Mouse (Mus musculus): ENCODE results near the gene Slc7a14.

- TF ChIP-seq CTCF (IDR thresholded peaks at IDR 0.05; ENCODE audit: control insufficient read depth, insufficient read depth, low read length) = no peak
- TF ChIP-seq POLR2A (IDR thresholded peaks at IDR 0.05; ENCODE audit: borderline replicate concordance, control insufficient read depth, low read depth, low read length) = no peak
Measured at GRCm38 (mm10) chr3:31287421-31287948, 22.7 kb downstream of the Slc7a14 start.
